Mouse (Mus musculus) ES-E14 (cell line): ENCODE data around the gene Rab30.

Source experiments
- ZC3H11A ChIP-seq: IDR thresholded peaks from 2 replicates; pipeline ENCODE4 v1.6.1; 2012; ENCODE audit warnings: low read depth, mild to moderate bottlenecking, inconsistent platforms, low read length, borderline replicate concordance
- ZNF384 ChIP-seq: IDR thresholded peaks from 2 replicates; pipeline ENCODE4 v1.6.1; 2012; ENCODE audit warnings: low read depth, low read length, inconsistent platforms

GRCm38 (mm10) chr7:92723750-92724149, 17.7 kb upstream of the Rab30 start:
- no peak for TF ChIP-seq ZNF384
- no peak for TF ChIP-seq ZC3H11A
